Mouse (Mus musculus) heart, adult 2 months (tissue): ENCODE results near the gene Prkch. TPM values are rescaled to one million over a fixed set of nuclear protein-coding genes. Genes with fewer than 3 reads are reported as not detected.
A peak's percentile ranks its signal among the peaks of the same experiment; 100 is the strongest.

Source experiments
- DNase-seq, 2 experiments: peaks; one replicate each; pipeline ENCODE4 v3.0.0; 2021
- H3K27ac ChIP-seq: fragments of 200-600 bp; 2 replicates; pipeline ENCODE4 v1.8.1; 2022
- H3K27me3 ChIP-seq: fragments of 200-500 bp; 2 replicates; pipeline ENCODE4 v1.6.1; 2012; ENCODE audit warnings: mild to moderate bottlenecking, low read length, inconsistent platforms, mixed read lengths; ENCODE audit not compliant: control insufficient read depth, insufficient read depth
- H3K36me3 ChIP-seq: fragments of 200-500 bp; 2 replicates; pipeline ENCODE4 v1.6.1; 2012; ENCODE audit warnings: low read length, inconsistent platforms; ENCODE audit not compliant: control insufficient read depth, insufficient read depth
- H3K4me1 ChIP-seq: fragments of 200-500 bp; 2 replicates; pipeline ENCODE4 v1.6.1; 2011; ENCODE audit warnings: low read length; ENCODE audit not compliant: control insufficient read depth, insufficient read depth
- H3K4me3 ChIP-seq: fragments of 200-600 bp; 2 replicates; pipeline ENCODE4 v1.8.1; 2022
- H3K79me2 ChIP-seq: fragments of 200-500 bp; replicated peaks from 2 replicates; pipeline ENCODE4 v1.6.1; 2012; ENCODE audit warnings: mild to moderate bottlenecking, inconsistent platforms, low read length, moderate library complexity, mixed read lengths; ENCODE audit not compliant: control insufficient read depth, insufficient read depth
- H3K9ac ChIP-seq: fragments of 200-500 bp; 2 replicates; pipeline ENCODE4 v1.6.1; 2012; ENCODE audit warnings: low read depth, mild to moderate bottlenecking, control low read depth, inconsistent platforms, low read length, mixed read lengths
- CTCF ChIP-seq: fragments of 200-600 bp; IDR thresholded peaks from 2 replicates; pipeline ENCODE4 v1.8.1; 2022; ENCODE audit warnings: antibody characterized with exemption, mild to moderate bottlenecking, moderate library complexity
- EP300 ChIP-seq: fragments of 200-500 bp; IDR thresholded peaks from 2 replicates; pipeline ENCODE4 v1.6.1; 2011; ENCODE audit warnings: low read depth, low read length, control low read depth; ENCODE audit not compliant: insufficient read depth
- POLR2A ChIP-seq: fragments of 200-500 bp; IDR thresholded peaks from 2 replicates; pipeline ENCODE4 v1.6.1; 2011; ENCODE audit warnings: mild to moderate bottlenecking, low read depth, low read length, control low read depth; ENCODE audit not compliant: insufficient read depth
- WGBS: fragments of 180-500 bp; shearing (Covaris S2); methylation state at CpG from one replicate; pipeline ENCODE4 v1.1.7; 2018; 5-methylcytosine and 5-hydroxymethylcytosine counted together
- intact Hi-C: fragments of 180-260 bp; cut with DNase I; formaldehyde crosslinking; loops from one replicate; pipeline ENCODE4 v1.15.1; 2025
- polyA plus RNA-seq: library from polyadenylated mRNA; depleted of rRNA; stranded (reverse); fragments of >200 nt; gene quantifications from 2 replicates; pipeline ENCODE4 v1.2.3, GENCODE M21; 2012
- total RNA-seq, 2 experiments: library from RNA; stranded (reverse); gene quantifications; 2 replicates each; pipeline ENCODE4 v1.2.3; 2021

Gene Prkch
- total and polyA plus RNA-seq, 3 experiments: 9.7 to 17.5 (median 16.6) TPM

GRCm38 (mm10) chr12:73704382-73704781 is 119.8 kb downstream of the Prkch start:
- 63% methylated on average over 3 of the region's 3 CpGs for WGBS
- TF ChIP-seq EP300 (no peak), CTCF (peak; percentile 56)
- Histone ChIP-seq H3K27me3 (no peaks in the 10 kb centered on the region), H3K4me3 (no peak overlapping the region), H3K27ac (no peak overlapping the region), H3K4me1 (peaks cover 5% of the 10 kb centered on the region), H3K79me2 (no peaks in the 10 kb centered on the region), H3K9ac (no peak overlapping the region), H3K36me3 (no peaks in the 10 kb centered on the region)
- no peak for DNase-seq
- intact Hi-C loops: no loop called here

GRCm38 (mm10) chr12:73705097-73705690 is 120.6 kb downstream of the Prkch start:
- Histone ChIP-seq H3K36me3 (no peaks in the 10 kb centered on the region), H3K4me3 (no peak overlapping the region), H3K79me2 (no peaks in the 10 kb centered on the region), H3K9ac (no peak overlapping the region), H3K4me1 (peaks cover 5% of the 10 kb centered on the region), H3K27ac (no peak overlapping the region), H3K27me3 (no peaks in the 10 kb centered on the region)
- TF ChIP-seq EP300 (no peak), POLR2A (no peak), CTCF (peak; percentile 79)
- 40% methylated on average over 7 of the region's 7 CpGs for WGBS
- intact Hi-C loops: loop anchor here (1.0 to 5.0 kb wide), 4 partner anchors 72 to 587 kb away; no protein-coding TSS in a partner anchor
- DNase-seq: peak; percentile 45 to 68

GRCm38 (mm10) chr12:73708498-73708897 is 123.9 kb downstream of the Prkch start:
- 45% methylated on average over 5 of the region's 5 CpGs for WGBS
- Histone ChIP-seq H3K9ac (0 out of 2 replicates have a peak overlapping the region, but pooled peaks have one; percentile 17), H3K79me2 (no peaks in the 10 kb centered on the region), H3K27ac (no peak overlapping the region; the same call in 1 of the 2 replicates), H3K4me3 (no peak overlapping the region), H3K36me3 (no peaks in the 10 kb centered on the region), H3K4me1 (peaks cover 10% of the 10 kb centered on the region), H3K27me3 (no peaks in the 10 kb centered on the region)
- no peak for DNase-seq
- intact Hi-C loops: loop anchor here (5.0 kb wide), 3 partner anchors 69 to 584 kb away; no protein-coding TSS in a partner anchor
- TF ChIP-seq POLR2A (no peak), EP300 (no peak), CTCF (no peak)

GRCm38 (mm10) chr12:73708920-73709319 is 124.3 kb downstream of the Prkch start:
- DNase-seq: peak; percentile 69 to 76
- Histone ChIP-seq H3K4me1 (peaks cover 10% of the 10 kb centered on the region), H3K36me3 (no peaks in the 10 kb centered on the region), H3K4me3 (no peak overlapping the region), H3K27me3 (no peaks in the 10 kb centered on the region), H3K27ac (peak overlapping the region; percentile 56), H3K9ac (0 out of 2 replicates have a peak overlapping the region, but pooled peaks have one; percentile 17), H3K79me2 (no peaks in the 10 kb centered on the region)
- WGBS: 10% methylated on average over 8 of the region's 8 CpGs
- TF ChIP-seq CTCF (peak; percentile 82), POLR2A (no peak), EP300 (peak; percentile 90)
- intact Hi-C loops: loop anchor here (5.0 kb wide), 3 partner anchors 68 to 583 kb away; no protein-coding TSS in a partner anchor

- no peak for DNase-seq
- TF ChIP-seq EP300 (no peak), POLR2A (no peak), CTCF (no peak)
- H3K4me3 ChIP-seq: no peak overlapping the region
- no peak overlapping the region for H3K27ac ChIP-seq
- peaks cover 10% of the 10 kb centered on the region for H3K4me1 ChIP-seq
- WGBS: 68% methylated on average over 5 of the region's 5 CpGs
- no peaks in the 10 kb centered on the region for H3K79me2 ChIP-seq
- no peak overlapping the region for H3K9ac ChIP-seq
- intact Hi-C loops: loop anchor here (5.0 kb wide), 1 partner anchor 56 kb away; no protein-coding TSS in a partner anchor
- no peaks in the 10 kb centered on the region for H3K36me3 ChIP-seq
- H3K27me3 ChIP-seq: no peaks in the 10 kb centered on the region
Observed at GRCm38 (mm10) chr12:73710846-73711245, 126.2 kb downstream of the Prkch start.

- H3K79me2 ChIP-seq: no peaks in the 10 kb centered on the region
- intact Hi-C loops: loop anchor here (5.0 kb wide), 1 partner anchor 55 kb away; no protein-coding TSS in a partner anchor
- peaks cover 10% of the 10 kb centered on the region for H3K4me1 ChIP-seq
- DNase-seq: no peak
- H3K27me3 ChIP-seq: no peaks in the 10 kb centered on the region
- no peaks in the 10 kb centered on the region for H3K36me3 ChIP-seq
- H3K27ac ChIP-seq: no peak overlapping the region
- no peak overlapping the region for H3K4me3 ChIP-seq
- WGBS: 50% methylated on average over 6 of the region's 6 CpGs
- no peak overlapping the region for H3K9ac ChIP-seq
- no peak for TF ChIP-seq POLR2A
- TF ChIP-seq EP300: no peak
- TF ChIP-seq CTCF: no peak
Observed at GRCm38 (mm10) chr12:73712122-73712521, 127.5 kb downstream of the Prkch start.
